16 mouse cellular contexts compared by ENCODE assay signal in genomic region chr5:30553936-30554335, GRCm38 (mm10). TPM values are rescaled to one million over a fixed set of nuclear protein-coding genes. Genes with fewer than 3 reads are reported as not detected.
A peak's percentile ranks its signal among the peaks of the same experiment; 100 is the strongest.
DNase-seq lines count a peak whose midpoint lies in the region.
"Had no signal": no experiment of that assay in that cellular context is flagged by ENCODE, and none has a peak within 500 bp of the region (broad histone marks: within the 10 kb centered on the region; RNA-seq: fewer than 3 reads in every experiment).

No protein-coding gene starts in this region.

- DNase-seq in adrenal gland, adult (ENCODE audit: inconsistent age in 2 of 2, low spot score in 1 of 2): peak; percentile 82 to 90
- DNase-seq in adrenal gland, adult 18-20 months (ENCODE audit: low spot score in 2 of 2): no peak
- DNase-seq in adrenal gland, adult 8-10 months: peak; percentile 77
- peak; percentile 74 for DNase-seq in adrenal gland, postnatal 14 days
- peak; percentile 57 to 84 for DNase-seq in adrenal gland, postnatal 36 days
- no peak for DNase-seq in cerebellum, adult 9-10 months
- no peak for DNase-seq in thymus, adult 18-20 months
- DNase-seq: B cell, adult 2 months; cerebellum, adult 11 months; cerebellum, adult 18-20 months; cerebellum, adult 8-10 months; cerebellum, postnatal 10 days; cerebellum, postnatal 25 days; forebrain, postnatal 0 days had no signal

RNA-seq across cellular contexts. Expression of gene Cib4, which starts 8.3 kb away (rescaled TPM):
- total RNA-seq in adrenal gland, adult 18-20 months (2021): 1 to 10 TPM in 1 of 2 experiments, under 1 TPM in 1; 0.43 to 1.2 TPM
- 1 to 10 TPM; 1.9 to 6.7 (median 3.7) TPM for total RNA-seq in adrenal gland, adult 8-10 months (2022)
- 1.0 and 1.4 TPM in 2 replicates for total RNA-seq in adrenal gland, postnatal 14 days (2021)
- 1 to 10 TPM; 1.4 to 4.0 TPM for total RNA-seq in adrenal gland, postnatal 36 days (2021)
- total RNA-seq: CH12.LX; forebrain, postnatal 0 days; G1E had no signal

RNA-seq across cellular contexts. Expression of gene Kcnk3, which starts 34.0 kb away (rescaled TPM):
- 1,000 to 10,000 TPM in 1 of 2 experiments, 100 to 1,000 TPM in 1; 960 to 1,436 TPM for total RNA-seq in adrenal gland, adult 18-20 months (2021)
- total RNA-seq in adrenal gland, adult 8-10 months (2022): 1,000 to 10,000 TPM; 1,385 to 1,638 (median 1,575) TPM
- total RNA-seq in adrenal gland, postnatal 14 days (2021): 678 and 701 TPM in 2 replicates
- total RNA-seq in adrenal gland, postnatal 36 days (2021): 1,000 to 10,000 TPM; 1,187 to 1,472 TPM
- total RNA-seq: CH12.LX had no signal

Comparison
In these comparisons a context has a peak if more than half of its experiments do, and no peak if none do; other contexts are left out.
1. DNase-seq: peak in adrenal gland, adult (2 of 2), adrenal gland, adult 8-10 months (single experiment), adrenal gland, postnatal 14 days (single experiment) and adrenal gland, postnatal 36 days (2 of 2); none in adrenal gland, adult 18-20 months (0 of 2), cerebellum, adult 9-10 months (single experiment) and thymus, adult 18-20 months (0 of 2).